Mouse (Mus musculus): ENCODE measurements at regions not wholly inside any gene's neighbourhood (a gene's known extent, or its start where the extent isn't known, plus 50 kb on each side); places are given as distances from the start of the nearest gene placed in this dataset.

- TF ChIP-seq CTCF (IDR thresholded peaks at IDR 0.05; ENCODE audit: low read depth, low read length) (no peak), POLR2A (IDR thresholded peaks at IDR 0.05; ENCODE audit: borderline replicate concordance, low read depth, low read length) (no peak)
Measured at GRCm38 (mm10) chr13:84404566-84405194, 182.6 kb downstream of the Tmem161b start.
